Mouse (Mus musculus) heart, embryonic 11.5 days (tissue): ENCODE results near the gene Slc17a5. TPM values are rescaled to one million over a fixed set of nuclear protein-coding genes. Genes with fewer than 3 reads are reported as not detected.

Experiments used
- ATAC-seq: fragments of 200-750 bp; cut with Nextera tagmentation; replicated peaks from 2 replicates; pipeline ENCODE4 v1.8.0; 2017; ENCODE audit warnings: moderate library complexity; ENCODE audit not compliant: insufficient number of reproducible peaks, low FRiP score, low TSS enrichment
- H3K27ac ChIP-seq: fragments of 300-500 bp; sonication (generic); 2 replicates; pipeline ENCODE4 v1.5.1; 2014; ENCODE audit warnings: mild to moderate bottlenecking, low read depth, low read length
- H3K27me3 ChIP-seq: fragments of 300-500 bp; sonication (generic); 2 replicates; pipeline ENCODE4 v1.6.1; 2014; ENCODE audit warnings: mild to moderate bottlenecking, low read length, mixed read lengths; ENCODE audit not compliant: control insufficient read depth, insufficient read depth
- H3K36me3 ChIP-seq: fragments of 300-500 bp; sonication (generic); 2 replicates; pipeline ENCODE4 v1.6.1; 2014; ENCODE audit warnings: mild to moderate bottlenecking, low read length, moderate library complexity, mixed read lengths; ENCODE audit not compliant: control insufficient read depth, insufficient read depth
- H3K4me1 ChIP-seq: fragments of 300-500 bp; sonication (generic); 2 replicates; pipeline ENCODE4 v1.6.1; 2014; ENCODE audit warnings: low read length; ENCODE audit not compliant: control insufficient read depth, insufficient read depth
- H3K4me2 ChIP-seq: fragments of 300-500 bp; sonication (generic); 2 replicates; pipeline ENCODE4 v1.6.1; 2014; ENCODE audit warnings: mild to moderate bottlenecking, moderate library complexity
- H3K4me3 ChIP-seq: fragments of 300-500 bp; sonication (generic); 2 replicates; pipeline ENCODE4 v1.5.1; 2014; ENCODE audit warnings: low read depth, low read length
- H3K9ac ChIP-seq: fragments of 300-500 bp; sonication (generic); 2 replicates; pipeline ENCODE4 v1.6.1; 2014; ENCODE audit warnings: mild to moderate bottlenecking, low read depth, low read length, moderate library complexity
- H3K9me3 ChIP-seq: fragments of 300-500 bp; sonication (generic); replicated peaks from 2 replicates; pipeline ENCODE4 v1.6.1; 2016; ENCODE audit warnings: low read length; ENCODE audit not compliant: control insufficient read depth
- WGBS: fragments of 180-500 bp; shearing (Covaris S2); extraction: QIAGEN DNeasy Blood & Tissue Kit; methylation state at CpG from one replicate; pipeline ENCODE4 v1.1.7; 2014; ENCODE audit not compliant: insufficient replicate concordance; 5-methylcytosine and 5-hydroxymethylcytosine counted together
- polyA plus RNA-seq: library from polyadenylated mRNA; unstranded; fragments of >200 nt; fragmentation: Nextera tagmentation; extraction: Ambion mirVana; gene quantifications from 2 replicates; pipeline ENCODE4 v1.2.1, GENCODE M21; 2014

Gene Slc17a5
- polyA plus RNA-seq, 1 experiment from 2014 or later = 7.4 TPM

DNA sequence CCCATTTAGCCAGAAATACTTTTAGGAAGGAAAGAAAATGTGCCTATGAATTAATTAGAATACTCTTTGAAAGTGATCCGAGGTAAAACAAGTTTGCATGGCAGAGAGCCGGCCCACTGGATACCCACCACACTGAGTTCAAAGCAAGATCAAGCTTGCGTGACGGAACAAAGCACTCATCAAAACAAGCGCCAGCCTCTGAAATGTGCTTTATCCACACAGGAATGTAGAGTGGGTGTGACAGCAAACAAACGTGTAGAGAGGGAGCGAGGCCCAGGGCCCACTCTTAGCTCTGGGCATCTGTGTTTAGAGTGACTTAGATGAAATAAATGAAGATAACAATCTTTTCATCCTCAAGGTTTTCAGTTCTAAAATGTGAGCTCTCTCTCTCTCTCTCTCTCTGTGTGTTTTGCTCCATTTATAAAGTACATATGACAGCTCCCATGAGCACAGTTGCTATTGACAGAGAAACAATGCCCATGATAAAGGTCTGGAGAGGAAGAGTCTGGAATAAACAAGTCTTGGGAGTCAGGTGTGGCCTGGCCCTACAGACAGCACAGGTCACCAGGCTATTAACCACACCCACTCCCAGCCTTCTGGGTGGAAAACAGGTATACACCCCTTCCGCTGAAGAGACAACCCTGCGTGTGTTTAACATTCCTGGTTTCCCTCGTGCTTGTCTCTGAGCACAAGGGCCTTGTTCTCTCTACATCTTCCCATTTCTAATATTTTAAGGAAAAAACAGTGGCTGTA, 8.0 kb downstream of the Slc17a5 start:
- H3K9me3 ChIP-seq = no peaks in the 10 kb centered on the region
- H3K4me3 ChIP-seq = no peak overlapping the region
- H3K27me3 ChIP-seq = no peaks in the 10 kb centered on the region
- no peak overlapping the region for H3K4me2 ChIP-seq
- WGBS = 62% methylated on average over 10 of the region's 10 CpGs
- no peak overlapping the region for H3K9ac ChIP-seq
- peaks cover 10% of the 10 kb centered on the region; the same call in 1 of the 2 replicates for H3K36me3 ChIP-seq
- no peak for ATAC-seq
- H3K4me1 ChIP-seq = no peaks in the 10 kb centered on the region
- no peak overlapping the region for H3K27ac ChIP-seq

DNA sequence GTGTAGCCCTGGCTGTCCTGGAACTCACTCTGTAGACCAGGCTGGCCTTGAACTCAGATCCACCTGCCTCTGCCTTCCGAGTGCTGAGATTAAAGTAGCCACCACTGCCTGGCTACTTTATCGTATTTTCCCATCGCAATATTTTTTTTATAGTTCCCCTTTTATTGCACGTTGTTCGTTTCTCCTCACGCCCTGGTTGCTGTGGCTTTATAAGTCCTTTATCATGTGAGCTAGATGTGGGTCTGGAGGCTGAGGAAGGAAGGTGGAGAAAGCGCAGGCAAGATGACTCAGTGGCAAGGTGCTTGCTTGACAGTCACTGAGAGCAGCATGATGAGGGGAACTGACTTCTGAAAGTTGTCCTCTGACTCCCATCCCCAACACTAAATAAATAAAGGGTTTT, 9.0 kb downstream of the Slc17a5 start:
- Histone ChIP-seq H3K9ac (no peak overlapping the region), H3K27ac (no peak overlapping the region), H3K36me3 (peaks cover 10% of the 10 kb centered on the region; the same call in 1 of the 2 replicates), H3K4me1 (no peaks in the 10 kb centered on the region), H3K9me3 (no peaks in the 10 kb centered on the region), H3K27me3 (no peaks in the 10 kb centered on the region), H3K4me2 (no peak overlapping the region), H3K4me3 (no peak overlapping the region)
- 86% methylated on average over 7 of the region's 7 CpGs for WGBS
- ATAC-seq = no peak

DNA sequence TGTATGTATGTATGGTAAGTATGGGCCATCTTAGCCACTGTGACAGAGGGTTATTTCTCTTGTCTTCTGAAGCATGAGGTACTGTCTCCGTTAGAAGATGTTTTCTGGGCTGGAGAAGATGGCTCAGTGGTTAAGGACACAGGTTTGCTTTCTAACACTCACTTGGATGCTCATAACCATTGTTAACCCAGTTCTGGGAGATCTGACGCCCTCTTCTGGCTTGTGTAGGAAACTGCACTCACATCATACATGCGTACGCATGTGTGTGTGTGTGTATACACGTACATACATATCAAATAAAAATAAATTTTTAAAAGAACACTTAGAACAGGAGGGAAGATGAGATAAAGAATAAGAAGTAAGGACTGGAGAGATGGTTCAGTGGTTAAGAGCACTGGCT, 11.4 kb downstream of the Slc17a5 start:
- peaks cover 10% of the 10 kb centered on the region; the same call in 1 of the 2 replicates for H3K36me3 ChIP-seq
- no peak overlapping the region for H3K27ac ChIP-seq
- WGBS = 86% methylated on average over 5 of the region's 5 CpGs
- H3K4me3 ChIP-seq = no peak overlapping the region
- no peaks in the 10 kb centered on the region for H3K9me3 ChIP-seq
- no peak overlapping the region for H3K4me2 ChIP-seq
- no peaks in the 10 kb centered on the region for H3K4me1 ChIP-seq
- H3K27me3 ChIP-seq = no peaks in the 10 kb centered on the region
- H3K9ac ChIP-seq = no peak overlapping the region
- no peak for ATAC-seq

DNA sequence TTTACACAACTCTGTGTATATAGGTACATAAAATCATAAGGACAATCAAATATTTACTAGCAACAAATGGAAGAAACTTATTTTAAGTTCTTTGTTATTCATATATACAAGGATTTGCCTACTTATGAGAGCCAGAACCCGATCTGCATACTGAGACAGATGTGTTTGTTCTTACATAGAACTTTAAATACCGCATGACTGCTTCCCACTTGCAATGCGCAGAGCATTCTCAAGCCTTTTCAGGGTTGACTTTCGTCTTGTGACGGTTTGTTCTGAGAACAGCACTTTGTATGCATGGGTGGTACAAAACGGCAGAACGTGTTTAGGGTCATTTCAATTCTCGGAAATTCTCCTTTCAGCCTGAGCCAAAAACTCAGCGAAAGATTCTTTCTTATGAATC, 17.9 kb downstream of the Slc17a5 start:
- no peak overlapping the region for H3K4me2 ChIP-seq
- WGBS = 91% methylated on average over 9 of the region's 9 CpGs
- H3K4me1 ChIP-seq = no peaks in the 10 kb centered on the region
- ATAC-seq = no peak
- no peaks in the 10 kb centered on the region for H3K36me3 ChIP-seq
- no peaks in the 10 kb centered on the region for H3K27me3 ChIP-seq
- no peak overlapping the region for H3K4me3 ChIP-seq
- no peaks in the 10 kb centered on the region for H3K9me3 ChIP-seq
- no peak overlapping the region for H3K27ac ChIP-seq
- no peak overlapping the region for H3K9ac ChIP-seq

DNA sequence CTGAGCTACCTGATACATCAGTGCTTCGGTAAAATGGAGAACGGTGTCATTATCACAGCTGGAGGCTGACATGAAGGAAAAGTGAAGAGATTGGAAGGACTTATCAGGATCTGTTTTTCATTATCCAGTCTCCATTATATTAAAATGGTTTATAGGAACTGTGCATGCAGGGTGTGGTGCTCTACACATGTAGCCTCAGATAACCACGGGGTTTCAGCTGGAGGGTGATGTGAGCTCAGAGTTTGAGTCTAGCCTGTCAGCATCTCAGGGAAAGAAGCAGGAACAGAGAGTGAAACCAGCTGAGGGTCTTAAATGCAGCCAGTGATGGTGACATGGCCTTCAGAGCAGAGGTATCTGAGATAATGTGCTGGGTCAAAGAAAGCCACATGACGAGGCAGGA, 28.4 kb downstream of the Slc17a5 start:
- Histone ChIP-seq H3K4me1 (no peaks in the 10 kb centered on the region), H3K9ac (no peak overlapping the region), H3K4me3 (no peak overlapping the region), H3K4me2 (no peak overlapping the region), H3K27me3 (no peaks in the 10 kb centered on the region), H3K9me3 (no peaks in the 10 kb centered on the region), H3K27ac (no peak overlapping the region), H3K36me3 (no peaks in the 10 kb centered on the region)
- no peak for ATAC-seq
- 69% methylated on average over 4 of the region's 4 CpGs for WGBS

DNA sequence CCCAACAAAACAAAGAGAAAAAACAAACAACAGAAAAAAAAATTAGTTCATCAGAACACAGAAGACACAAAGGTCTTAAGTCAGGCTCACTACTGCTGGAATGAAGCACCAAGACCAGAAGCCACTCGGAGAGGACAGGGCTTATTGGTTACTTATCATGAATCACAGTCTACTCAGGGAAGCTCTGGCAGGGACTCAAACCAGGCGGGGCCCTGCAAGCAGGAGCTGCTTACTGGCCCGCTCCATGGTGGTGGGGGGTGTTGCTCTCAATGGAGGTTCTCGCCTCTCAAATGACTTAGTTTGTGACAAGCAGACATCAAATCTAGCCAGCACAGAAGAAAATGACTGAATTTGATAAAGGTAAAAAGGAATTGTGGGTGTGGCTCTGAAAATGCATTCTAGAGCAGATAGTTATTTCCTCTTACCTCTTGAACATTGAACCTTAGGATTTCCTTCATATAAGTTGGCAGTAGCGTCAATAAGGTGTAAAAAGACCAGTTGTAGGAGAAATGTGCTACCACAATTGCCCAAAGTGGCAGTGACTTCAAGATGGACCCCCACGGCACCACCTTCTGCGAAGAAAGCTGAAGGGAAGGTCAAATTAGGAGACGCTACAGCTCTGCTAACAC, 29.1 kb downstream of the Slc17a5 start:
- Histone ChIP-seq H3K27me3 (no peaks in the 10 kb centered on the region), H3K4me3 (no peak overlapping the region), H3K27ac (no peak overlapping the region), H3K9ac (no peak overlapping the region), H3K36me3 (no peaks in the 10 kb centered on the region), H3K4me2 (no peak overlapping the region), H3K4me1 (no peaks in the 10 kb centered on the region), H3K9me3 (no peaks in the 10 kb centered on the region)
- 70% methylated on average over 8 of the region's 8 CpGs for WGBS
- ATAC-seq = no peak

DNA sequence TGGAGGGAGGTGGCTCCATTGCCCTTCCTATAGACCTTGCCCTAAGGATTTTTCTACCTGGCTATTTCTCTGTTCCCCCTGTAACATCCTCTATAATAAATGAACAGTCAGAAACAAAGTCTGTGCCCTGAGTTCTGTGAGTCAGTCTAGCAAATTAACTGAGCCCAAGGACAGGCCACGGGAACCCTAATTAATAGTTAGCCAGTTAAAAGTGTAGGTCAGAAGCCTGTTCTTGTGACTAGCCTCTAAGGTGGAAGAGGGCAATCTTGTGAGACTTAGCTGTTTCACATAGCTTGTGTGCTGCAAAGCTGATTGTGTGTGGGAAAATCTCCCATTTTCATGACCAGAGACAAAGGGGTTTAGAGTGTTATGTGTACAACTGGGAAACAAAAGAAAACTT, 30.8 kb downstream of the Slc17a5 start:
- Histone ChIP-seq H3K36me3 (no peaks in the 10 kb centered on the region), H3K9me3 (no peaks in the 10 kb centered on the region), H3K4me2 (no peak overlapping the region), H3K27ac (no peak overlapping the region), H3K4me3 (no peak overlapping the region), H3K9ac (no peak overlapping the region), H3K27me3 (no peaks in the 10 kb centered on the region), H3K4me1 (no peaks in the 10 kb centered on the region)
- 71% methylated on average over 1 of the region's 1 CpGs for WGBS
- ATAC-seq = no peak

DNA sequence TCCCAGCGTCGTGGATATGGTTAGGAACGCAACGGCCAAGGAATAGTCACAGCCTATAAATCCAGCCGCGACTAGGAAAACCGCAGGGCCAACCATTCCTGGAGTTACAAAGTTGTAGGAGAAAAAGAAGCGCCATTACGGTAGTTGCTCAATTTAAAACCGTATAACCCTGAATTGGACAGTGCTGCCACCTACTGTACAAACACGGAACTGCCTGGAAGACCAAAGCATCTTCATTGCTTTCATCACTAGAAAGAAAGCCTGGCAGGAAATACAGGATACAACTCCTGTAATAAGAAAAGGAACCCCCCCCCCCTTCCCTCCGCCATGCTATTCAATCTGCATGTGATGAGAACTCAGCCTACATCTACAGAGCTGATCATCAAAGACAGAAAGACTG, 34.9 kb downstream of the Slc17a5 start:
- WGBS = 27% methylated on average over 12 of the region's 12 CpGs
- Histone ChIP-seq H3K27me3 (no peaks in the 10 kb centered on the region), H3K4me2 (no peak overlapping the region; the same call in 1 of the 2 replicates), H3K4me1 (no peaks in the 10 kb centered on the region), H3K27ac (no peak overlapping the region), H3K9me3 (no peaks in the 10 kb centered on the region), H3K9ac (no peak overlapping the region), H3K36me3 (no peaks in the 10 kb centered on the region), H3K4me3 (no peak overlapping the region)
- ATAC-seq = no peak

DNA sequence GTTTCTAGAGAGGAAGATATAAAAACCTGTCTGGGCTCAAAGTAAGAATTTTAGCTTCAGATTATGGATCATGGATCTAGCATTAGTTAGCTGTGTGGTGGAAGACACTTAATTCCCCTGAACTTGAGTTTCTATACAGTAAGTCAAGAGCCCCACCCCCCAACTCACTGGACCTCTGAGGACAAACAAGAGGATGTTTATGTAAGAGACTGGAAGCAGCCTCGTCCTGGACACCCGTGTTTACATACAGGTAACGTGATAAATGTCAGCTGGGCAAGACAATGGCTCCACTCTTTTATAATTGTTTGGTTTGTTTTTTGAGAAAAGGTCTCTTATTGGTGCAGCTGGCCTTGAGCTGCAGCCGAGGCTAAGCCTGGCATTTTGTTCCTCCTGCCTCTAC, 36.1 kb downstream of the Slc17a5 start:
- no peak for ATAC-seq

More for the DNA sequence above, 36.1 kb downstream of the Slc17a5 start:
- Histone ChIP-seq H3K4me1 (no peaks in the 10 kb centered on the region), H3K4me2 (no peak overlapping the region), H3K9me3 (no peaks in the 10 kb centered on the region), H3K27me3 (no peaks in the 10 kb centered on the region), H3K4me3 (no peak overlapping the region), H3K27ac (no peak overlapping the region), H3K9ac (no peak overlapping the region), H3K36me3 (no peaks in the 10 kb centered on the region)
- 48% methylated on average over 4 of the region's 4 CpGs for WGBS
